Mouse (Mus musculus) midbrain, embryonic 16.5 days (tissue): ENCODE results near the gene Macrod2. TPM values are rescaled to one million over a fixed set of nuclear protein-coding genes. Genes with fewer than 3 reads are reported as not detected.

Experiments used
- ATAC-seq: fragments of 200-750 bp; cut with Nextera tagmentation; 2 replicates; pipeline ENCODE4 v1.8.0; 2017; ENCODE audit warnings: moderate TSS enrichment
- H3K27ac ChIP-seq: fragments of 300-500 bp; sonication (generic); 2 replicates; pipeline ENCODE4 v1.5.1; 2014; ENCODE audit warnings: mild to moderate bottlenecking, low read length, mixed read lengths
- H3K27me3 ChIP-seq: fragments of 300-500 bp; sonication (generic); 2 replicates; pipeline ENCODE4 v1.6.1; 2014; ENCODE audit warnings: low read depth, low read length, mixed read lengths; ENCODE audit not compliant: control insufficient read depth, insufficient read depth
- H3K36me3 ChIP-seq: fragments of 300-500 bp; sonication (generic); 2 replicates; pipeline ENCODE4 v1.6.1; 2014; ENCODE audit warnings: mild to moderate bottlenecking, low read length, moderate library complexity, mixed read lengths; ENCODE audit not compliant: control insufficient read depth, insufficient read depth
- H3K4me1 ChIP-seq: fragments of 300-500 bp; sonication (generic); 2 replicates; pipeline ENCODE4 v1.6.1; 2014; ENCODE audit warnings: mild to moderate bottlenecking, low read length, mixed read lengths; ENCODE audit not compliant: control insufficient read depth, insufficient read depth
- H3K4me2 ChIP-seq: fragments of 300-500 bp; sonication (generic); 2 replicates; pipeline ENCODE4 v1.6.1; 2014; ENCODE audit warnings: mild to moderate bottlenecking, low read length, mixed read lengths
- H3K4me3 ChIP-seq: fragments of 300-500 bp; sonication (generic); 2 replicates; pipeline ENCODE4 v1.5.1; 2014; ENCODE audit warnings: low read depth, mild to moderate bottlenecking, low read length, moderate library complexity, mixed read lengths
- H3K9ac ChIP-seq: fragments of 300-500 bp; sonication (generic); 2 replicates; pipeline ENCODE4 v1.6.1; 2014; ENCODE audit warnings: low read depth, low read length, mixed read lengths
- H3K9me3 ChIP-seq: fragments of 300-500 bp; sonication (generic); replicated peaks from 2 replicates; pipeline ENCODE4 v1.6.1; 2014; ENCODE audit warnings: mild to moderate bottlenecking, low read length, mixed read lengths; ENCODE audit not compliant: control insufficient read depth, poor library complexity, severe bottlenecking
- WGBS: fragments of 180-500 bp; shearing (Covaris S2); extraction: QIAGEN DNeasy Blood & Tissue Kit; methylation state at CpG from one replicate; pipeline ENCODE4 v1.1.7; 2014; 5-methylcytosine and 5-hydroxymethylcytosine counted together
- polyA plus RNA-seq: library from polyadenylated mRNA; unstranded; fragments of >200 nt; fragmentation: Nextera tagmentation; extraction: Ambion mirVana; gene quantifications from 2 replicates; pipeline ENCODE4 v1.2.1, GENCODE M21; 2015

The Macrod2 gene
- polyA plus RNA-seq, 1 experiment from 2014 or later = 96.9 TPM

- Histone ChIP-seq H3K36me3 (no peaks in the 10 kb centered on the region), H3K4me1 (0 out of 2 replicates have a peak, but pooled peaks cover 2% of the 10 kb centered on the region), H3K4me3 (no peak overlapping the region), H3K9ac (no peak overlapping the region), H3K27me3 (no peaks in the 10 kb centered on the region), H3K4me2 (no peak overlapping the region), H3K9me3 (no peaks in the 10 kb centered on the region), H3K27ac (no peak overlapping the region)
- ATAC-seq = no peak
- WGBS = 32% methylated on average over 7 of the region's 7 CpGs
These were observed 628.8 kb downstream of the Macrod2 start for GRCm38 (mm10) chr2:141023916-141024315.

- no peak overlapping the region for H3K4me2 ChIP-seq
- no peak for ATAC-seq
- H3K27ac ChIP-seq = no peak overlapping the region
- H3K27me3 ChIP-seq = no peaks in the 10 kb centered on the region
- H3K36me3 ChIP-seq = no peaks in the 10 kb centered on the region
- 0 out of 2 replicates have a peak, but pooled peaks cover 2% of the 10 kb centered on the region for H3K4me1 ChIP-seq
- 39% methylated on average over 6 of the region's 6 CpGs for WGBS
- H3K4me3 ChIP-seq = no peak overlapping the region
- H3K9ac ChIP-seq = no peak overlapping the region
- no peaks in the 10 kb centered on the region for H3K9me3 ChIP-seq
These were observed 629.4 kb downstream of the Macrod2 start for GRCm38 (mm10) chr2:141024316-141025043.

GRCm38 (mm10) chr2:141056685-141057454 lies 661.8 kb downstream of the Macrod2 start:
- Histone ChIP-seq H3K27ac (peak overlapping the region; percentile 39), H3K4me3 (no peak overlapping the region), H3K9me3 (no peaks in the 10 kb centered on the region), H3K4me2 (peak overlapping the region; percentile 35), H3K27me3 (no peaks in the 10 kb centered on the region), H3K9ac (no peak overlapping the region), H3K36me3 (no peaks in the 10 kb centered on the region), H3K4me1 (peaks cover 8% of the 10 kb centered on the region)
- 6% methylated on average over 4 of the region's 4 CpGs for WGBS
- peak; percentile 85 for ATAC-seq

GRCm38 (mm10) chr2:141057455-141057833 lies 662.3 kb downstream of the Macrod2 start:
- Histone ChIP-seq H3K9me3 (no peaks in the 10 kb centered on the region), H3K4me3 (no peak overlapping the region), H3K4me2 (peak overlapping the region; percentile 35), H3K9ac (no peak overlapping the region), H3K36me3 (no peaks in the 10 kb centered on the region), H3K4me1 (peaks cover 8% of the 10 kb centered on the region), H3K27ac (peak overlapping the region; percentile 39; the same call in 1 of the 2 replicates), H3K27me3 (no peaks in the 10 kb centered on the region)
- 5% methylated on average over 4 of the region's 4 CpGs for WGBS
- 0 out of 2 replicates have a peak, but pooled peaks have one; percentile 56 for ATAC-seq

- ATAC-seq = peak; percentile 85
- H3K4me3 ChIP-seq = no peak overlapping the region
- H3K36me3 ChIP-seq = no peaks in the 10 kb centered on the region
- peak overlapping the region; percentile 33; the same call in 1 of the 2 replicates for H3K27ac ChIP-seq
- H3K4me1 ChIP-seq = peaks cover 3% of the 10 kb centered on the region
- H3K9me3 ChIP-seq = no peaks in the 10 kb centered on the region
- 23% methylated on average over 8 of the region's 8 CpGs for WGBS
- no peak overlapping the region for H3K9ac ChIP-seq
- no peak overlapping the region for H3K4me2 ChIP-seq
- H3K27me3 ChIP-seq = no peaks in the 10 kb centered on the region
These were observed 679.1 kb downstream of the Macrod2 start for GRCm38 (mm10) chr2:141073981-141074855.

- Histone ChIP-seq H3K27me3 (no peaks in the 10 kb centered on the region), H3K9me3 (no peaks in the 10 kb centered on the region), H3K4me3 (no peak overlapping the region), H3K36me3 (no peaks in the 10 kb centered on the region), H3K27ac (no peak overlapping the region), H3K4me2 (no peak overlapping the region), H3K9ac (no peak overlapping the region), H3K4me1 (peaks cover 3% of the 10 kb centered on the region)
- no peak for ATAC-seq
These were observed 683.1 kb downstream of the Macrod2 start for GRCm38 (mm10) chr2:141078221-141078620.

GRCm38 (mm10) chr2:141091320-141091719 lies 696.2 kb downstream of the Macrod2 start:
- no peak for ATAC-seq
- 76% methylated on average over 3 of the region's 3 CpGs for WGBS
- Histone ChIP-seq H3K36me3 (no peaks in the 10 kb centered on the region), H3K4me3 (no peak overlapping the region), H3K4me1 (no peaks in the 10 kb centered on the region), H3K27me3 (no peaks in the 10 kb centered on the region), H3K27ac (no peak overlapping the region), H3K4me2 (no peak overlapping the region), H3K9me3 (no peaks in the 10 kb centered on the region), H3K9ac (no peak overlapping the region)

- Histone ChIP-seq H3K4me3 (no peak overlapping the region), H3K9me3 (no peaks in the 10 kb centered on the region), H3K27me3 (no peaks in the 10 kb centered on the region), H3K36me3 (no peaks in the 10 kb centered on the region), H3K9ac (no peak overlapping the region), H3K27ac (no peak overlapping the region), H3K4me1 (no peaks in the 10 kb centered on the region), H3K4me2 (no peak overlapping the region)
- WGBS = 70% methylated on average over 1 of the region's 1 CpGs
- no peak for ATAC-seq
These were observed 722.5 kb downstream of the Macrod2 start for GRCm38 (mm10) chr2:141117579-141117978.
